Mouse (Mus musculus) heart, postnatal 0 days (tissue): ENCODE measurements around the gene En2.

Experiments used
- CTCF ChIP-seq: IDR thresholded peaks from 2 replicates; pipeline ENCODE4 v1.5.1; 2016; ENCODE audit warnings: antibody characterized with exemption, control low read depth, low read depth
- EP300 ChIP-seq: IDR thresholded peaks from 2 replicates; pipeline ENCODE4 v1.6.1; 2016; ENCODE audit warnings: antibody characterized with exemption, low read depth

- TF ChIP-seq CTCF (no peak), EP300 (no peak)
Observed at GRCm38 (mm10) chr5:28192099-28192454, 26.6 kb downstream of the En2 start.
